Comparison of ENCODE assay signal across 8 mouse cellular contexts in genomic region chr5:31047848-31048762, GRCm38 (mm10). TPM values are rescaled to one million over a fixed set of nuclear protein-coding genes. Genes with fewer than 3 reads are reported as not detected.
DNase-seq lines count a peak whose midpoint lies in the region; ATAC-seq lines count a peak whose summit lies in the region.

Atraid (plus strand) TSS chr5:31048312.

- DNase-seq in adrenal gland, adult 18-20 months (ENCODE audit: low spot score in 2 of 2), result peak; percentile 98
- peak; percentile 99 for DNase-seq in embryo, embryonic 11 days
- DNase-seq in gastrocnemius, postnatal 25 days, result peak; percentile 98
- DNase-seq in intestine, embryonic 14.5 days (ENCODE audit: low spot score), result peak; percentile 99
- DNase-seq in left cerebral cortex, postnatal 14 days (ENCODE audit: low spot score in 2 of 2), result peak; percentile 98
- peak; percentile 99 for DNase-seq in mesoderm, embryonic 11.5 days (ENCODE audit: low read depth, low spot score)
- peak; percentile 97 to 98 for DNase-seq in right cerebral cortex, postnatal 36 days (ENCODE audit: low spot score in 2 of 2)
- DNase-seq in yolk sac, embryonic 10.5 days (ENCODE audit: low spot score), result peak; percentile 99

- peak within 1 kb of the TSS; percentile 89 for H3K27ac ChIP-seq in intestine, embryonic 14.5 days (ENCODE audit: low read depth)

- peak within 1 kb of the TSS; percentile 80 for H3K9ac ChIP-seq in intestine, embryonic 14.5 days (ENCODE audit: low read length)

- peaks cover 12% of the 10 kb centered on the region; the same call in 1 of the 2 replicates for H3K36me3 ChIP-seq in intestine, embryonic 14.5 days (ENCODE audit: control insufficient read depth, insufficient read depth, low read length)

- H3K9me3 ChIP-seq in intestine, embryonic 14.5 days (ENCODE audit: control insufficient read depth, low read length), result no peaks in the 10 kb centered on the region

- intact Hi-C loops in left cerebral cortex, postnatal 14 days (cut with DNase I), result no loop called here

- H3K4me2 ChIP-seq in intestine, embryonic 14.5 days (ENCODE audit: low read length), result peak within 1 kb of the TSS; percentile 77

- H3K4me1 ChIP-seq in intestine, embryonic 14.5 days (replicated peaks; ENCODE audit: control insufficient read depth, insufficient read depth, low read length), result peaks cover 6% of the 10 kb centered on the region; the same call in 1 of the 2 replicates

- WGBS in intestine, embryonic 14.5 days, result under 1% methylated on average over 73 of the region's 73 CpGs

- peak within 1 kb of the TSS; percentile 61 for H3K4me3 ChIP-seq in intestine, embryonic 14.5 days (ENCODE audit: low read depth, low read length)

- no peaks in the 10 kb centered on the region for H3K27me3 ChIP-seq in intestine, embryonic 14.5 days (replicated peaks; ENCODE audit: control insufficient read depth, insufficient read depth, low read length)

- peak; percentile 99 for ATAC-seq in intestine, embryonic 14.5 days (replicated peaks; ENCODE audit: low FRiP score, low TSS enrichment, low read depth)

RNA-seq across cellular contexts. Expression of gene Atraid, which starts in this region (rescaled TPM):
- 100 to 1,000 TPM; 104 to 109 TPM for total RNA-seq in adrenal gland, adult 18-20 months (2021)
- total RNA-seq in gastrocnemius, postnatal 25 days (2021), result 10 to 100 TPM; 41.8 to 44.4 TPM
- 170 and 178 TPM in 2 replicates for polyA plus RNA-seq in intestine, embryonic 14.5 days (2014; fragmentation: Nextera tagmentation; extraction: Ambion mirVana)
- 10 to 100 TPM; 71.4 to 75.3 TPM for total RNA-seq in left cerebral cortex, postnatal 14 days (2021)

Comparison
In these comparisons a context has a peak if more than half of its experiments do, and no peak if none do; other contexts are left out.
1. Peak in every context shown above with its lines: DNase-seq, ATAC-seq, H3K4me3 ChIP-seq and H3K27ac ChIP-seq.